Mouse (Mus musculus) forebrain, postnatal 0 days (tissue): ENCODE measurements around the gene Cpne9. TPM values are rescaled to one million over a fixed set of nuclear protein-coding genes. Genes with fewer than 3 reads are reported as not detected.

Source experiments
- ATAC-seq: fragments of 200-750 bp; cut with Nextera tagmentation; 2 replicates; pipeline ENCODE4 v1.8.0; 2017; ENCODE audit warnings: mild to moderate bottlenecking, moderate library complexity
- DNase-seq: peaks from one replicate; pipeline ENCODE4 v3.0.0-alpha.2; 2015
- H3K27ac ChIP-seq: fragments of 300-500 bp; sonication (generic); 2 replicates; pipeline ENCODE4 v1.5.1; 2014; ENCODE audit warnings: low read depth, mild to moderate bottlenecking, antibody characterized with exemption, low read length, moderate library complexity, mixed read lengths
- H3K27me3 ChIP-seq: fragments of 300-500 bp; sonication (generic); 2 replicates; pipeline ENCODE4 v1.6.1; 2014; ENCODE audit warnings: mild to moderate bottlenecking, low read length, mixed read lengths; ENCODE audit not compliant: insufficient read depth
- H3K36me3 ChIP-seq: fragments of 300-500 bp; sonication (generic); 2 replicates; pipeline ENCODE4 v1.6.1; 2014; ENCODE audit warnings: mild to moderate bottlenecking, moderate library complexity; ENCODE audit not compliant: insufficient read depth
- H3K4me1 ChIP-seq: fragments of 300-500 bp; sonication (generic); 2 replicates; pipeline ENCODE4 v1.6.1; 2014; ENCODE audit warnings: antibody characterized with exemption; ENCODE audit not compliant: insufficient read depth
- H3K4me2 ChIP-seq: fragments of 300-500 bp; sonication (generic); 2 replicates; pipeline ENCODE4 v1.6.1; 2014; ENCODE audit warnings: low read depth, mild to moderate bottlenecking, moderate library complexity
- H3K4me3 ChIP-seq: fragments of 300-500 bp; sonication (generic); 2 replicates; pipeline ENCODE4 v1.5.1; 2014; ENCODE audit warnings: low read depth, low read length, mixed read lengths
- H3K9ac ChIP-seq: fragments of 300-500 bp; sonication (generic); 2 replicates; pipeline ENCODE4 v1.6.1; 2014; ENCODE audit warnings: mild to moderate bottlenecking
- H3K9me3 ChIP-seq: fragments of 300-500 bp; sonication (generic); 2 replicates; pipeline ENCODE4 v1.6.1; 2016; ENCODE audit warnings: low read length
- CTCF ChIP-seq: sonication (generic); IDR thresholded peaks from 2 replicates; pipeline ENCODE4 v1.5.1; 2016; ENCODE audit warnings: antibody characterized with exemption, control low read depth, low read depth
- WGBS: fragments of 180-500 bp; shearing (Covaris S2); extraction: QIAGEN DNeasy Blood & Tissue Kit; methylation state at CpG from one replicate; pipeline ENCODE4 v1.1.7; 2014; 5-methylcytosine and 5-hydroxymethylcytosine counted together
- polyA plus RNA-seq: library from polyadenylated mRNA; unstranded; fragments of >200 nt; fragmentation: Nextera tagmentation; extraction: Ambion mirVana; gene quantifications from 2 replicates; pipeline ENCODE4 v1.2.1, GENCODE M21; 2015
- total RNA-seq: library from RNA; depleted of rRNA; stranded (reverse); fragments of >200 nt; gene quantifications from 2 replicates; pipeline ENCODE4 v1.2.3, GENCODE M21; 2014

Cpne9 gene
- total and polyA plus RNA-seq, 2 experiments from 2014 or later: 4.0 to 4.1 TPM

DNA sequence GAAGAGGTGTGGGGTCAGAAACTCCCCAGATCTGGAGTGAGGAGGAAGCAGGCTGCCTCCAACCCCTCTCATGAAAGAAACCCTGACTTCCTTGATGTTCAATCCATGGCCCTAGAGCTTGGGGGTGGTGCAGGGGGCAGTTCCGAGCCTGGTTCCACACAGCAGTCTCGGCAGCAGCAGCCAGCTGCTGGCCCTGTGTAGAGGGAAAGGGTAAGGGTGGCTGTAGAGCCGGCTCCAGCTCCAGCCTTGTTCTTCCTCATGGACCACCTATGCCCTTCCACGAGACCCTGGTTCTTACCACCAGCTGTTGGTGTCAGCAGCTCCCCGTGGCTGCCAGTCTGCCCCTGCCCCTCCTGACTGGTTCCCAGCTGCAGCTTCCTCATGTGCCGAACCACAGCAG is 52.1 kb downstream of the Cpne9 start:
- peaks cover 57% of the 10 kb centered on the region for H3K36me3 ChIP-seq

GRCm38 (mm10) chr6:113336852-113337620 is 54.9 kb downstream of the Cpne9 start:
- no peak overlapping the region for H3K27ac ChIP-seq
- no peak overlapping the region for H3K9ac ChIP-seq
- no peaks in the 10 kb centered on the region for H3K27me3 ChIP-seq
- 63% methylated on average over 8 of the region's 8 CpGs for WGBS
- H3K4me3 ChIP-seq: no peak overlapping the region
- 0 out of 2 replicates have a peak, but pooled peaks cover 9% of the 10 kb centered on the region for H3K4me1 ChIP-seq
- peaks cover 62% of the 10 kb centered on the region for H3K36me3 ChIP-seq
- TF ChIP-seq CTCF: no peak
- ATAC-seq: no peak
- peak; percentile 6 for DNase-seq
- H3K4me2 ChIP-seq: no peak overlapping the region
- no peaks in the 10 kb centered on the region for H3K9me3 ChIP-seq

More for the DNA sequence above, 52.1 kb downstream of the Cpne9 start:
- H3K4me3 ChIP-seq: no peak overlapping the region
- 0 out of 2 replicates have a peak, but pooled peaks cover 4% of the 10 kb centered on the region for H3K4me1 ChIP-seq
- TF ChIP-seq CTCF: no peak
- H3K9ac ChIP-seq: no peak overlapping the region
- ATAC-seq (no peak), DNase-seq (no peak)
- no peak overlapping the region for H3K4me2 ChIP-seq
- WGBS: 83% methylated on average over 6 of the region's 6 CpGs
- H3K9me3 ChIP-seq: no peaks in the 10 kb centered on the region
- H3K27me3 ChIP-seq: no peaks in the 10 kb centered on the region
- H3K27ac ChIP-seq: no peak overlapping the region

GRCm38 (mm10) chr6:113341574-113341973 is 59.5 kb downstream of the Cpne9 start:
- Histone ChIP-seq H3K9ac (0 out of 2 replicates have a peak overlapping the region, but pooled peaks have one; percentile 15), H3K36me3 (peaks cover 29% of the 10 kb centered on the region), H3K27ac (peak overlapping the region; percentile 66), H3K27me3 (no peaks in the 10 kb centered on the region), H3K4me1 (peaks cover 22% of the 10 kb centered on the region; the same call in 1 of the 2 replicates), H3K4me3 (no peak overlapping the region), H3K9me3 (no peaks in the 10 kb centered on the region), H3K4me2 (peak overlapping the region; percentile 82)
- WGBS: 81% methylated on average over 6 of the region's 6 CpGs
- ATAC-seq (no peak), DNase-seq (no peak)
- TF ChIP-seq CTCF: no peak

- Histone ChIP-seq H3K4me2 (peak overlapping the region; percentile 82), H3K36me3 (peaks cover 24% of the 10 kb centered on the region), H3K4me1 (peaks cover 22% of the 10 kb centered on the region; the same call in 1 of the 2 replicates), H3K27me3 (no peaks in the 10 kb centered on the region), H3K27ac (peak overlapping the region; percentile 66), H3K9ac (peak overlapping the region; percentile 25; the same call in 1 of the 2 replicates), H3K9me3 (no peaks in the 10 kb centered on the region), H3K4me3 (peak overlapping the region; percentile 55; the same call in 1 of the 2 replicates)
- DNase-seq (peak; percentile 33), ATAC-seq (peak; percentile 49)
- TF ChIP-seq CTCF: no peak
- 37% methylated on average over 4 of the region's 7 CpGs for WGBS
Observed at GRCm38 (mm10) chr6:113342297-113342696, 60.2 kb downstream of the Cpne9 start.

GRCm38 (mm10) chr6:113343177-113344092 is 61.3 kb downstream of the Cpne9 start, which contains the start of gene Camk1:
Gene Camk1 (minus strand): TSS chr6:113343984.
- no peak for TF ChIP-seq CTCF
- peak within 1 kb of the TSS; percentile 83 for H3K9ac ChIP-seq
- peak within 1 kb of the TSS; percentile 82 for H3K4me2 ChIP-seq
- DNase-seq: peak; percentile 67
- no peaks in the 10 kb centered on the region for H3K27me3 ChIP-seq
- WGBS: 16% methylated on average over 32 of the region's 32 CpGs
- peak; percentile 76 for ATAC-seq
- H3K36me3 ChIP-seq: peaks cover 19% of the 10 kb centered on the region
- peak within 1 kb of the TSS; percentile 66; the same call in 1 of the 2 replicates for H3K27ac ChIP-seq
- H3K9me3 ChIP-seq: no peaks in the 10 kb centered on the region
- H3K4me1 ChIP-seq: peaks cover 22% of the 10 kb centered on the region; the same call in 1 of the 2 replicates
- peak within 1 kb of the TSS; percentile 55 for H3K4me3 ChIP-seq

- Histone ChIP-seq H3K4me3 (peak overlapping the region; percentile 55; the same call in 1 of the 2 replicates), H3K4me1 (peaks cover 22% of the 10 kb centered on the region; the same call in 1 of the 2 replicates), H3K27ac (no peak overlapping the region), H3K9me3 (no peaks in the 10 kb centered on the region), H3K9ac (peak overlapping the region; percentile 83; the same call in 1 of the 2 replicates), H3K4me2 (peak overlapping the region; percentile 82; the same call in 1 of the 2 replicates), H3K27me3 (no peaks in the 10 kb centered on the region), H3K36me3 (peaks cover 16% of the 10 kb centered on the region)
- TF ChIP-seq CTCF: no peak
- 45% methylated on average over 2 of the region's 2 CpGs for WGBS
- DNase-seq (peak; percentile 29), ATAC-seq (no peak)
Observed at GRCm38 (mm10) chr6:113344321-113344720, 62.2 kb downstream of the Cpne9 start.
